Mouse (Mus musculus) liver, embryonic 16.5 days (tissue): ENCODE measurements around the gene Npb. TPM values are rescaled to one million over a fixed set of nuclear protein-coding genes. Genes with fewer than 3 reads are reported as not detected.

ENCODE experiments used
- ATAC-seq: fragments of 200-750 bp; cut with Nextera tagmentation; 2 replicates; pipeline ENCODE4 v1.8.0; 2017; ENCODE audit warnings: low read depth, mild to moderate bottlenecking, moderate number of reproducible peaks, moderate library complexity
- H3K27ac ChIP-seq: fragments of 300-500 bp; sonication (generic); 2 replicates; pipeline ENCODE4 v1.5.1; 2014; ENCODE audit warnings: mild to moderate bottlenecking, low read length
- H3K27me3 ChIP-seq: fragments of 300-500 bp; sonication (generic); 2 replicates; pipeline ENCODE4 v1.6.1; 2014; ENCODE audit warnings: low read depth, low read length, mixed read lengths; ENCODE audit not compliant: control insufficient read depth, insufficient read depth
- H3K36me3 ChIP-seq: fragments of 300-500 bp; sonication (generic); 2 replicates; pipeline ENCODE4 v1.6.1; 2014; ENCODE audit warnings: mild to moderate bottlenecking; ENCODE audit not compliant: control insufficient read depth, insufficient read depth
- H3K4me1 ChIP-seq: fragments of 300-500 bp; sonication (generic); 2 replicates; pipeline ENCODE4 v1.6.1; 2014; ENCODE audit warnings: low read depth, low read length, mixed read lengths; ENCODE audit not compliant: control insufficient read depth
- H3K4me2 ChIP-seq: fragments of 300-500 bp; sonication (generic); 2 replicates; pipeline ENCODE4 v1.6.1; 2014; ENCODE audit warnings: low read depth, low read length, mixed read lengths
- H3K4me3 ChIP-seq: fragments of 300-500 bp; sonication (generic); 2 replicates; pipeline ENCODE4 v1.5.1; 2014; ENCODE audit warnings: low read depth, mild to moderate bottlenecking, low read length
- H3K9ac ChIP-seq: fragments of 300-500 bp; sonication (generic); 2 replicates; pipeline ENCODE4 v1.6.1; 2014; ENCODE audit warnings: low read depth, low read length
- H3K9me3 ChIP-seq: fragments of 300-500 bp; sonication (generic); replicated peaks from 2 replicates; pipeline ENCODE4 v1.6.1; 2016; ENCODE audit warnings: low read length; ENCODE audit not compliant: control insufficient read depth
- WGBS: fragments of 180-500 bp; shearing (Covaris S2); extraction: QIAGEN DNeasy Blood & Tissue Kit; methylation state at CpG from one replicate; pipeline ENCODE4 v1.1.7; 2014; ENCODE audit not compliant: insufficient replicate concordance; 5-methylcytosine and 5-hydroxymethylcytosine counted together
- polyA plus RNA-seq: library from polyadenylated mRNA; unstranded; fragments of >200 nt; fragmentation: Nextera tagmentation; extraction: Ambion mirVana; gene quantifications from 2 replicates; pipeline ENCODE4 v1.2.1, GENCODE M21; 2015

The Npb gene
- polyA plus RNA-seq, 1 experiment from 2014 or later: 16.4 TPM

- under 1% methylated on average over 24 of the region's 24 CpGs for WGBS
- peak; percentile 1 for ATAC-seq
- Histone ChIP-seq H3K9ac (peak overlapping the region; percentile 95), H3K27me3 (no peaks in the 10 kb centered on the region), H3K27ac (peak overlapping the region; percentile 88), H3K4me2 (peak overlapping the region; percentile 96), H3K4me3 (peak overlapping the region; percentile 97), H3K36me3 (peaks cover 28% of the 10 kb centered on the region), H3K4me1 (peaks cover 32% of the 10 kb centered on the region), H3K9me3 (no peaks in the 10 kb centered on the region)
Observed at GRCm38 (mm10) chr11:120572417-120572751, 35.9 kb upstream of the Npb start.

GRCm38 (mm10) chr11:120572752-120573584 lies 35.3 kb upstream of the Npb start, which contains the start of gene P4hb:
TSS of gene P4hb (minus strand) at chr11:120573253.
- Histone ChIP-seq H3K36me3 (peaks cover 24% of the 10 kb centered on the region), H3K9me3 (no peaks in the 10 kb centered on the region), H3K4me2 (peak within 1 kb of the TSS; percentile 96), H3K27ac (peak within 1 kb of the TSS; percentile 93), H3K4me3 (peak within 1 kb of the TSS; percentile 97), H3K4me1 (peaks cover 32% of the 10 kb centered on the region), H3K27me3 (no peaks in the 10 kb centered on the region), H3K9ac (peak within 1 kb of the TSS; percentile 95)
- ATAC-seq: peak; percentile 91
- WGBS: under 1% methylated on average over 94 of the region's 94 CpGs

- no peak for ATAC-seq
Observed at GRCm38 (mm10) chr11:120573585-120574277, 34.5 kb upstream of the Npb start.

GRCm38 (mm10) chr11:120574278-120574600 lies 34.0 kb upstream of the Npb start:
- no peak for ATAC-seq
- 35% methylated on average over 5 of the region's 5 CpGs for WGBS
- H3K4me2 ChIP-seq: peak overlapping the region; percentile 96
- peaks cover 28% of the 10 kb centered on the region for H3K36me3 ChIP-seq
- no peaks in the 10 kb centered on the region for H3K9me3 ChIP-seq
- no peaks in the 10 kb centered on the region for H3K27me3 ChIP-seq
- no peak overlapping the region; the same call in 1 of the 2 replicates for H3K27ac ChIP-seq
- H3K4me3 ChIP-seq: peak overlapping the region; percentile 97
- peaks cover 44% of the 10 kb centered on the region for H3K4me1 ChIP-seq
- H3K9ac ChIP-seq: peak overlapping the region; percentile 89

More at GRCm38 (mm10) chr11:120573585-120574277, 34.5 kb upstream of the Npb start:
- peak overlapping the region; percentile 93 for H3K27ac ChIP-seq
- WGBS: under 1% methylated on average over 23 of the region's 23 CpGs
- H3K4me2 ChIP-seq: peak overlapping the region; percentile 96
- peak overlapping the region; percentile 97 for H3K4me3 ChIP-seq
- no peaks in the 10 kb centered on the region for H3K9me3 ChIP-seq
- H3K27me3 ChIP-seq: no peaks in the 10 kb centered on the region
- H3K36me3 ChIP-seq: peaks cover 25% of the 10 kb centered on the region
- H3K9ac ChIP-seq: peak overlapping the region; percentile 89
- peaks cover 39% of the 10 kb centered on the region for H3K4me1 ChIP-seq

- peaks cover 29% of the 10 kb centered on the region for H3K36me3 ChIP-seq
- H3K9ac ChIP-seq: no peak overlapping the region
- H3K27ac ChIP-seq: peak overlapping the region; percentile 13
- no peaks in the 10 kb centered on the region for H3K27me3 ChIP-seq
- no peak overlapping the region for H3K4me2 ChIP-seq
- H3K4me1 ChIP-seq: peaks cover 52% of the 10 kb centered on the region
- ATAC-seq: no peak
- WGBS: 71% methylated on average over 2 of the region's 2 CpGs
- H3K9me3 ChIP-seq: no peaks in the 10 kb centered on the region
- H3K4me3 ChIP-seq: no peak overlapping the region
Observed at GRCm38 (mm10) chr11:120575046-120575445, 33.2 kb upstream of the Npb start.

- Histone ChIP-seq H3K27me3 (no peaks in the 10 kb centered on the region), H3K9me3 (no peaks in the 10 kb centered on the region), H3K4me2 (no peak overlapping the region), H3K4me3 (no peak overlapping the region), H3K27ac (peak overlapping the region; percentile 79), H3K36me3 (peaks cover 22% of the 10 kb centered on the region), H3K9ac (no peak overlapping the region), H3K4me1 (peaks cover 55% of the 10 kb centered on the region)
- no peak for ATAC-seq
Observed at GRCm38 (mm10) chr11:120575940-120576339, 32.3 kb upstream of the Npb start.

GRCm38 (mm10) chr11:120576365-120576981 lies 31.8 kb upstream of the Npb start:
- Histone ChIP-seq H3K9me3 (no peaks in the 10 kb centered on the region), H3K4me3 (peak overlapping the region; percentile 18; the same call in 1 of the 2 replicates), H3K4me2 (peak overlapping the region; percentile 41), H3K36me3 (peaks cover 17% of the 10 kb centered on the region), H3K9ac (0 out of 2 replicates have a peak overlapping the region, but pooled peaks have one; percentile 21), H3K27me3 (no peaks in the 10 kb centered on the region), H3K27ac (peak overlapping the region; percentile 81), H3K4me1 (peaks cover 49% of the 10 kb centered on the region)
- ATAC-seq: no peak
- WGBS: 85% methylated on average over 3 of the region's 3 CpGs

- peaks cover 16% of the 10 kb centered on the region for H3K36me3 ChIP-seq
- H3K4me3 ChIP-seq: peak overlapping the region; percentile 18; the same call in 1 of the 2 replicates
- H3K4me2 ChIP-seq: peak overlapping the region; percentile 41
- no peaks in the 10 kb centered on the region for H3K9me3 ChIP-seq
- no peak overlapping the region for H3K9ac ChIP-seq
- peaks cover 48% of the 10 kb centered on the region for H3K4me1 ChIP-seq
- ATAC-seq: no peak
- 71% methylated on average over 7 of the region's 7 CpGs for WGBS
- no peaks in the 10 kb centered on the region for H3K27me3 ChIP-seq
- peak overlapping the region; percentile 81 for H3K27ac ChIP-seq
Observed at GRCm38 (mm10) chr11:120577211-120578023, 30.9 kb upstream of the Npb start.
